Mouse (Mus musculus) bone marrow, adult 2 months (tissue): ENCODE data around the gene Pdcd4.

ENCODE experiments used
- CTCF ChIP-seq: fragments of 200-500 bp; IDR thresholded peaks from 2 replicates; pipeline ENCODE4 v1.5.1; 2011; ENCODE audit warnings: low read length, control low read depth; ENCODE audit not compliant: control insufficient read depth, insufficient read depth
- POLR2A ChIP-seq: fragments of 200-500 bp; IDR thresholded peaks from 2 replicates; pipeline ENCODE4 v1.6.1; 2011; ENCODE audit warnings: low read depth, mild to moderate bottlenecking, control low read depth, low read length, borderline replicate concordance; ENCODE audit not compliant: control insufficient read depth

DNA sequence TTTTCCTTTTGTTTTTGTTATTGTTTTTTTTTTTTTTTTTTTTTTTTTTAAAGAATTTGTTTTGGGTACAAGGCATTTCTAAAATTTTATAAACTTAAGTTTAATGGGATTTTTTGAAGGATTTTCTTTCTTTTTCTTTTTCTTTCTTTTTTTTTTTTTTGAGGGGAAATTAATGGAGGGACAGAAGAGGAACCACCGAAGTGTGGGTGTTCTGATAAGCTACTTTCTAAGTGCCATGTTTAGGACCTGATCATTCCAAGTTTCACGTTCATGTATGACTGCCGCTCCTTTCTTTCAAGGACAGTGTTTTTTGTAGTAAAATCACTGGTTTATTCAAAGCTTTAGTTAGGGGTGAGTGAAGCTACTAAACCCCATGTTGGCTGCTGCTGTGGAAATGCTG, 37.2 kb downstream of the Pdcd4 start:
- no peak for TF ChIP-seq CTCF
- no peak for TF ChIP-seq POLR2A
